Mouse (Mus musculus): ENCODE measurements at regions not wholly inside any gene's neighbourhood (a gene's known extent, or its start where the extent isn't known, plus 50 kb on each side); places are given as distances from the start of the nearest gene placed in this dataset.

GRCm38 (mm10) chr5:119069765-119070333 is 509.4 kb downstream of the Med13l start:
- no peaks in the 10 kb centered on the region for H3K4me1 ChIP-seq (ENCODE audit: control insufficient read depth, insufficient read depth, low read length)
- no peak overlapping the region for H3K27ac ChIP-seq (ENCODE audit: low read depth, low read length)
- DNase-seq (ENCODE audit: low spot score) (no peak), ATAC-seq (ENCODE audit: insufficient read depth, low FRiP score, low TSS enrichment) (no peak)
- H3K9me3 ChIP-seq (ENCODE audit: control insufficient read depth, low read length): no peaks in the 10 kb centered on the region
- H3K9ac ChIP-seq (ENCODE audit: low read length): no peak overlapping the region
- no peak overlapping the region for H3K4me2 ChIP-seq (ENCODE audit: low read depth)
- WGBS: 89% methylated on average over 10 of the region's 10 CpGs
- H3K36me3 ChIP-seq (ENCODE audit: control insufficient read depth, insufficient read depth, low read length): no peaks in the 10 kb centered on the region
- H3K4me3 ChIP-seq (ENCODE audit: low read depth, low read length): no peak overlapping the region
- no peaks in the 10 kb centered on the region for H3K27me3 ChIP-seq (ENCODE audit: control insufficient read depth, insufficient read depth, low read length)

GRCm38 (mm10) chr5:119072712-119073111 is 512.2 kb downstream of the Med13l start:
- no peak overlapping the region for H3K4me2 ChIP-seq (ENCODE audit: low read depth)
- H3K27ac ChIP-seq (ENCODE audit: low read depth, low read length): no peak overlapping the region
- 91% methylated on average over 14 of the region's 14 CpGs for WGBS
- DNase-seq (ENCODE audit: low spot score) (no peak), ATAC-seq (ENCODE audit: insufficient read depth, low FRiP score, low TSS enrichment) (no peak)
- no peaks in the 10 kb centered on the region for H3K36me3 ChIP-seq (ENCODE audit: control insufficient read depth, insufficient read depth, low read length)
- H3K9me3 ChIP-seq (ENCODE audit: control insufficient read depth, low read length): no peaks in the 10 kb centered on the region
- no peak overlapping the region for H3K4me3 ChIP-seq (ENCODE audit: low read depth, low read length)
- no peak overlapping the region for H3K9ac ChIP-seq (ENCODE audit: low read length)
- no peaks in the 10 kb centered on the region for H3K27me3 ChIP-seq (ENCODE audit: control insufficient read depth, insufficient read depth, low read length)
- H3K4me1 ChIP-seq (ENCODE audit: control insufficient read depth, insufficient read depth, low read length): no peaks in the 10 kb centered on the region

- 86% methylated on average over 5 of the region's 5 CpGs for WGBS
- Histone ChIP-seq H3K27ac (ENCODE audit: low read depth, low read length) (no peak overlapping the region), H3K36me3 (ENCODE audit: control insufficient read depth, insufficient read depth, low read length) (no peaks in the 10 kb centered on the region), H3K9me3 (ENCODE audit: control insufficient read depth, low read length) (no peaks in the 10 kb centered on the region), H3K27me3 (ENCODE audit: control insufficient read depth, insufficient read depth, low read length) (peaks cover 4% of the 10 kb centered on the region), H3K4me1 (ENCODE audit: control insufficient read depth, insufficient read depth, low read length) (peaks cover 4% of the 10 kb centered on the region; the same call in 1 of the 2 replicates), H3K9ac (ENCODE audit: low read length) (no peak overlapping the region), H3K4me3 (ENCODE audit: low read depth, low read length) (no peak overlapping the region), H3K4me2 (ENCODE audit: low read depth) (no peak overlapping the region)
- ATAC-seq (ENCODE audit: insufficient read depth, low FRiP score, low TSS enrichment) (no peak), DNase-seq (ENCODE audit: low spot score) (no peak)
Observed at GRCm38 (mm10) chr5:119080747-119081146, 520.3 kb downstream of the Med13l start.

GRCm38 (mm10) chr5:119082895-119083294 is 522.4 kb downstream of the Med13l start:
- Histone ChIP-seq H3K4me1 (ENCODE audit: control insufficient read depth, insufficient read depth, low read length) (peaks cover 5% of the 10 kb centered on the region), H3K27ac (ENCODE audit: low read depth, low read length) (no peak overlapping the region), H3K27me3 (ENCODE audit: control insufficient read depth, insufficient read depth, low read length) (peaks cover 22% of the 10 kb centered on the region), H3K36me3 (ENCODE audit: control insufficient read depth, insufficient read depth, low read length) (no peaks in the 10 kb centered on the region), H3K9me3 (ENCODE audit: control insufficient read depth, low read length) (no peaks in the 10 kb centered on the region), H3K4me2 (ENCODE audit: low read depth) (no peak overlapping the region), H3K4me3 (ENCODE audit: low read depth, low read length) (no peak overlapping the region), H3K9ac (ENCODE audit: low read length) (no peak overlapping the region)
- DNase-seq (ENCODE audit: low spot score) (no peak), ATAC-seq (ENCODE audit: insufficient read depth, low FRiP score, low TSS enrichment) (no peak)
- 84% methylated on average over 15 of the region's 15 CpGs for WGBS

GRCm38 (mm10) chr5:119097576-119098193 is 537.2 kb downstream of the Med13l start:
- peak overlapping the region; percentile 24; the same call in 1 of the 2 replicates for H3K4me2 ChIP-seq (ENCODE audit: low read depth)
- H3K27ac ChIP-seq (ENCODE audit: low read depth, low read length): no peak overlapping the region
- DNase-seq (ENCODE audit: low spot score) (peak; percentile 29), ATAC-seq (ENCODE audit: insufficient read depth, low FRiP score, low TSS enrichment) (no peak)
- no peaks in the 10 kb centered on the region for H3K27me3 ChIP-seq (ENCODE audit: control insufficient read depth, insufficient read depth, low read length)
- no peaks in the 10 kb centered on the region for H3K9me3 ChIP-seq (ENCODE audit: control insufficient read depth, low read length)
- no peaks in the 10 kb centered on the region for H3K4me1 ChIP-seq (ENCODE audit: control insufficient read depth, insufficient read depth, low read length)
- H3K36me3 ChIP-seq (ENCODE audit: control insufficient read depth, insufficient read depth, low read length): no peaks in the 10 kb centered on the region
- WGBS: 3% methylated on average over 17 of the region's 17 CpGs
- peak overlapping the region; percentile 33; the same call in 1 of the 2 replicates for H3K9ac ChIP-seq (ENCODE audit: low read length)
- H3K4me3 ChIP-seq (ENCODE audit: low read depth, low read length): no peak overlapping the region

GRCm38 (mm10) chr5:119099817-119100216 is 539.3 kb downstream of the Med13l start:
- no peaks in the 10 kb centered on the region for H3K27me3 ChIP-seq (ENCODE audit: control insufficient read depth, insufficient read depth, low read length)
- H3K27ac ChIP-seq (ENCODE audit: low read depth, low read length): no peak overlapping the region
- H3K9ac ChIP-seq (ENCODE audit: low read length): no peak overlapping the region
- no peak for ATAC-seq (ENCODE audit: insufficient read depth, low FRiP score, low TSS enrichment)
- H3K4me2 ChIP-seq (ENCODE audit: low read depth): no peak overlapping the region
- H3K36me3 ChIP-seq (ENCODE audit: control insufficient read depth, insufficient read depth, low read length): no peaks in the 10 kb centered on the region
- WGBS: 70% methylated on average over 6 of the region's 6 CpGs
- H3K4me1 ChIP-seq (ENCODE audit: control insufficient read depth, insufficient read depth, low read length): no peaks in the 10 kb centered on the region
- H3K9me3 ChIP-seq (ENCODE audit: control insufficient read depth, low read length): no peaks in the 10 kb centered on the region
- no peak for DNase-seq (ENCODE audit: low spot score)
- H3K4me3 ChIP-seq (ENCODE audit: low read depth, low read length): no peak overlapping the region

GRCm38 (mm10) chr5:119103503-119103902 is 543.0 kb downstream of the Med13l start:
- Histone ChIP-seq H3K36me3 (ENCODE audit: control insufficient read depth, insufficient read depth, low read length) (no peaks in the 10 kb centered on the region), H3K9ac (ENCODE audit: low read length) (no peak overlapping the region), H3K4me2 (ENCODE audit: low read depth) (no peak overlapping the region), H3K9me3 (ENCODE audit: control insufficient read depth, low read length) (no peaks in the 10 kb centered on the region), H3K4me3 (ENCODE audit: low read depth, low read length) (no peak overlapping the region), H3K27ac (ENCODE audit: low read depth, low read length) (no peak overlapping the region), H3K27me3 (ENCODE audit: control insufficient read depth, insufficient read depth, low read length) (no peaks in the 10 kb centered on the region), H3K4me1 (ENCODE audit: control insufficient read depth, insufficient read depth, low read length) (no peaks in the 10 kb centered on the region)
- WGBS: 48% methylated on average over 1 of the region's 1 CpGs
- ATAC-seq (ENCODE audit: insufficient read depth, low FRiP score, low TSS enrichment) (no peak), DNase-seq (ENCODE audit: low spot score) (no peak)

- Histone ChIP-seq H3K27me3 (ENCODE audit: control insufficient read depth, insufficient read depth, low read length) (no peaks in the 10 kb centered on the region), H3K36me3 (ENCODE audit: control insufficient read depth, insufficient read depth, low read length) (no peaks in the 10 kb centered on the region), H3K9ac (ENCODE audit: low read length) (no peak overlapping the region), H3K9me3 (ENCODE audit: control insufficient read depth, low read length) (no peaks in the 10 kb centered on the region), H3K27ac (ENCODE audit: low read depth, low read length) (no peak overlapping the region), H3K4me2 (ENCODE audit: low read depth) (no peak overlapping the region), H3K4me1 (ENCODE audit: control insufficient read depth, insufficient read depth, low read length) (no peaks in the 10 kb centered on the region), H3K4me3 (ENCODE audit: low read depth, low read length) (no peak overlapping the region)
- ATAC-seq (ENCODE audit: insufficient read depth, low FRiP score, low TSS enrichment): no peak
- 84% methylated on average over 4 of the region's 4 CpGs for WGBS
- no peak for DNase-seq (ENCODE audit: low spot score)
Observed at GRCm38 (mm10) chr5:119107898-119108297, 547.4 kb downstream of the Med13l start.

- no peak for DNase-seq (ENCODE audit: low spot score)
- H3K4me3 ChIP-seq (ENCODE audit: low read depth, low read length): no peak overlapping the region
- H3K9ac ChIP-seq (ENCODE audit: low read length): no peak overlapping the region
- H3K4me1 ChIP-seq (ENCODE audit: control insufficient read depth, insufficient read depth, low read length): no peaks in the 10 kb centered on the region
- no peak overlapping the region for H3K4me2 ChIP-seq (ENCODE audit: low read depth)
- 82% methylated on average over 1 of the region's 1 CpGs for WGBS
- ATAC-seq (ENCODE audit: insufficient read depth, low FRiP score, low TSS enrichment): no peak
- H3K27ac ChIP-seq (ENCODE audit: low read depth, low read length): no peak overlapping the region
- H3K27me3 ChIP-seq (ENCODE audit: control insufficient read depth, insufficient read depth, low read length): no peaks in the 10 kb centered on the region
- H3K36me3 ChIP-seq (ENCODE audit: control insufficient read depth, insufficient read depth, low read length): no peaks in the 10 kb centered on the region
- no peaks in the 10 kb centered on the region for H3K9me3 ChIP-seq (ENCODE audit: control insufficient read depth, low read length)
Observed at GRCm38 (mm10) chr5:119109501-119109900, 549.0 kb downstream of the Med13l start.

Measured in neural tube, embryonic 11.5 days (tissue).